Mouse (Mus musculus) MEL-GATA-1-ER (cell line): ENCODE results near the gene Mydgf.

Source experiments
- DNase-seq: peaks from one replicate; pipeline ENCODE4 v3.0.0-alpha.2; 2012; ENCODE audit warnings: low read depth; ENCODE audit errors: extremely low read depth

Mydgf gene

GRCm38 (mm10) chr17:56183658-56184103 is at the start of gene Mydgf:
TSS of gene Mydgf (minus strand) at chr17:56183920.
- peak; percentile 75 for DNase-seq

- DNase-seq = no peak
Observed at GRCm38 (mm10) chr17:56233389-56233788, 49.7 kb upstream of the Mydgf start.

- DNase-seq = no peak
Observed at GRCm38 (mm10) chr17:56229943-56230342, 46.2 kb upstream of the Mydgf start.

GRCm38 (mm10) chr17:56226566-56226965 is 42.8 kb upstream of the Mydgf start:
- DNase-seq = no peak

GRCm38 (mm10) chr17:56224916-56225315 is 41.2 kb upstream of the Mydgf start:
- no peak for DNase-seq

- no peak for DNase-seq
Observed at GRCm38 (mm10) chr17:56219805-56220204, 36.1 kb upstream of the Mydgf start.

- DNase-seq = no peak
Observed at GRCm38 (mm10) chr17:56219251-56219650, 35.5 kb upstream of the Mydgf start.

GRCm38 (mm10) chr17:56218377-56219191 is 34.9 kb upstream of the Mydgf start, which contains the start of gene Dpp9:
TSS of gene Dpp9 (minus strand) at chr17:56218905.
- DNase-seq = peak; percentile 99

GRCm38 (mm10) chr17:56217670-56218069 is 34.0 kb upstream of the Mydgf start:
- no peak for DNase-seq

GRCm38 (mm10) chr17:56214229-56214628 is 30.5 kb upstream of the Mydgf start:
- no peak for DNase-seq

- no peak for DNase-seq
Observed at GRCm38 (mm10) chr17:56212676-56213075, 29.0 kb upstream of the Mydgf start.

GRCm38 (mm10) chr17:56211090-56211489 is 27.4 kb upstream of the Mydgf start:
- DNase-seq = no peak

GRCm38 (mm10) chr17:56208821-56209220 is 25.1 kb upstream of the Mydgf start:
- DNase-seq = no peak

GRCm38 (mm10) chr17:56207963-56208530 is 24.3 kb upstream of the Mydgf start:
- DNase-seq = no peak

GRCm38 (mm10) chr17:56206986-56207674 is 23.4 kb upstream of the Mydgf start:
- no peak for DNase-seq

GRCm38 (mm10) chr17:56206276-56206884 is 22.7 kb upstream of the Mydgf start:
- DNase-seq = no peak

- DNase-seq = no peak
Observed at GRCm38 (mm10) chr17:56203729-56204128, 20.0 kb upstream of the Mydgf start.

- DNase-seq = no peak
Observed at GRCm38 (mm10) chr17:56202476-56202875, 18.8 kb upstream of the Mydgf start.

GRCm38 (mm10) chr17:56201642-56202041 is 17.9 kb upstream of the Mydgf start:
- no peak for DNase-seq

- no peak for DNase-seq
Observed at GRCm38 (mm10) chr17:56200586-56200985, 16.9 kb upstream of the Mydgf start.

GRCm38 (mm10) chr17:56196860-56197259 is 13.1 kb upstream of the Mydgf start:
- no peak for DNase-seq

- DNase-seq = no peak
Observed at GRCm38 (mm10) chr17:56194765-56195164, 11.0 kb upstream of the Mydgf start.
